Mouse (Mus musculus): ENCODE data around the gene Filip1l.

DNA sequence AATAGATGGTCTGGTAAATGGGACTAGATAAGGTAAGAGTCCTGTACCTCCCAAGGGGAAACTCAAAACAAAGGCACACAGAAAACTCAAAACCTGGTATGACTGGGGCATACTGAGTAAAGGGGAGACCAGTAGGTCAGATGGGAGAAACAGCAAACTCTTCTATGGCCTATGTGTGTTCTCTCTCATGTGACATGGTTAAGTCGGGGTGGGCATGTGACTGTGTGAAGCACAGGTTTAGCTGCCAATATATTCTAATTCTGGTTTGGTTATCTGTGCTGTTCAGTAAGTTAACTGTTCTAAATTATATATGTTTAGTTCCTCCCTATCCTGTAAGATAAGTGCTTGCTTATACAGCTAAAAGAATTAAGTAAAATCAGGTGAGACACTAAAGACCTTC lies 207.3 kb downstream of the Filip1l start:
- TF ChIP-seq CTCF (IDR thresholded peaks at IDR 0.05; ENCODE audit: extremely low read depth, insufficient read length, insufficient replicate concordance, low read depth, low read length), result no peak
- no peak for TF ChIP-seq POLR2A (IDR thresholded peaks at IDR 0.05; ENCODE audit: low read depth, low read length)
